Comparison of ENCODE assay signal across 8 mouse cellular contexts in genomic region chr9:20746017-20746660, GRCm38 (mm10). TPM values are rescaled to one million over a fixed set of nuclear protein-coding genes. Genes with fewer than 3 reads are reported as not detected.
A peak's percentile ranks its signal among the peaks of the same experiment; 100 is the strongest.
DNase-seq lines count a peak whose midpoint lies in the region; ATAC-seq and TF ChIP-seq lines count a peak whose summit lies in the region.

Gene Olfm2 (minus strand): TSS chr9:20746349.

- no peak within 1 kb of the TSS for H3K27ac ChIP-seq in heart, embryonic 14.5 days (replicated peaks in 1 of 2; ENCODE audit: control insufficient read depth in 1 of 2, insufficient read depth in 1 of 2, low read depth in 2 of 2, low read length in 2 of 2)
- H3K27ac ChIP-seq in forebrain, embryonic 11.5 days (ENCODE audit: low read depth, low read length) = no peak within 1 kb of the TSS
- H3K27ac ChIP-seq in neural tube, embryonic 12.5 days = no peak within 1 kb of the TSS

- peak within 1 kb of the TSS; percentile 27 to 38; a peak in 3 of 4 replicates for H3K4me3 ChIP-seq in heart, embryonic 14.5 days (ENCODE audit: control insufficient read depth in 1 of 2, insufficient read depth in 1 of 2, low read depth in 1 of 2, low read length in 2 of 2)
- peak within 1 kb of the TSS; percentile 18; the same call in 1 of the 2 replicates for H3K4me3 ChIP-seq in G1E (ENCODE audit: low read depth, low read length)
- peak within 1 kb of the TSS; percentile 44 for H3K4me3 ChIP-seq in forebrain, embryonic 11.5 days (ENCODE audit: low read depth, low read length)
- peak within 1 kb of the TSS; percentile 53 for H3K4me3 ChIP-seq in neural tube, embryonic 12.5 days

- ATAC-seq in heart, embryonic 14.5 days (ENCODE audit: insufficient number of reproducible peaks, insufficient read depth, low FRiP score, low read depth) = 0 out of 2 replicates have a peak, but pooled peaks have one; percentile 26
- no peak for ATAC-seq in G1E (ENCODE audit: extremely low read depth, insufficient number of reproducible peaks, low FRiP score, poor library complexity, severe bottlenecking)
- ATAC-seq in forebrain, embryonic 11.5 days (replicated peaks; ENCODE audit: low FRiP score) = peak; percentile 78
- ATAC-seq in neural tube, embryonic 12.5 days (ENCODE audit: low FRiP score, low read depth) = peak; percentile 72

- peak within 1 kb of the TSS; percentile 71 for H3K4me2 ChIP-seq in heart, embryonic 14.5 days (ENCODE audit: low read length)
- H3K4me2 ChIP-seq in forebrain, embryonic 11.5 days (ENCODE audit: low read depth, low read length, severe bottlenecking) = peak within 1 kb of the TSS; percentile 59
- H3K4me2 ChIP-seq in neural tube, embryonic 12.5 days (replicated peaks) = peak within 1 kb of the TSS; percentile 87

- intact Hi-C loops in left cerebral cortex, postnatal 25 days (cut with DNase I) = loop anchor here (10.0 kb wide), 1 partner anchor 281 kb away; the partner anchor contains the start of gene Zfp26

- 2% methylated on average over 38 of the region's 50 CpGs for WGBS in heart, embryonic 14.5 days
- under 1% methylated on average over 43 of the region's 50 CpGs for WGBS in forebrain, embryonic 11.5 days
- 1% methylated on average over 49 of the region's 50 CpGs for WGBS in neural tube, embryonic 12.5 days

- peaks cover 4% of the 10 kb centered on the region; the same call in 1 of the 2 replicates for H3K9me3 ChIP-seq in heart, embryonic 14.5 days (ENCODE audit: control insufficient read depth, low read length)
- H3K9me3 ChIP-seq in G1E (replicated peaks) = no peaks in the 10 kb centered on the region
- no peaks in the 10 kb centered on the region for H3K9me3 ChIP-seq in forebrain, embryonic 11.5 days (ENCODE audit: control insufficient read depth, low read length)
- no peaks in the 10 kb centered on the region for H3K9me3 ChIP-seq in neural tube, embryonic 12.5 days

- TF ChIP-seq CTCF in G1E (IDR thresholded peaks at IDR 0.05; ENCODE audit: low read depth, low read length) = no peak

- no peak for DNase-seq in heart, postnatal 4 days
- no peak for DNase-seq in G1E (ENCODE audit: low spot score)
- peak; percentile 86 for DNase-seq in forebrain, embryonic 11.5 days (ENCODE audit: low spot score)
- no peak for DNase-seq in left cerebral cortex, postnatal 25 days (ENCODE audit: low spot score in 2 of 2)
- no peak for DNase-seq in cerebellum, adult 9-10 months
- no peak for DNase-seq in cerebellum, adult 8-10 months

- no peaks in the 10 kb centered on the region for H3K36me3 ChIP-seq in heart, embryonic 14.5 days (ENCODE audit: control insufficient read depth, insufficient read depth, low read length)
- no peaks in the 10 kb centered on the region for H3K36me3 ChIP-seq in G1E (replicated peaks)
- H3K36me3 ChIP-seq in forebrain, embryonic 11.5 days (ENCODE audit: control insufficient read depth, insufficient read depth, low read length) = no peaks in the 10 kb centered on the region
- H3K36me3 ChIP-seq in neural tube, embryonic 12.5 days = no peaks in the 10 kb centered on the region

- peak within 1 kb of the TSS; percentile 31; the same call in 1 of the 2 replicates for H3K9ac ChIP-seq in heart, embryonic 14.5 days (ENCODE audit: low read length)
- H3K9ac ChIP-seq in forebrain, embryonic 11.5 days (ENCODE audit: low read length) = peak within 1 kb of the TSS; percentile 46
- peak within 1 kb of the TSS; percentile 65 for H3K9ac ChIP-seq in neural tube, embryonic 12.5 days

- H3K27me3 ChIP-seq in heart, embryonic 14.5 days (ENCODE audit: control insufficient read depth, insufficient read depth, low read length) = peaks cover 70% of the 10 kb centered on the region
- H3K27me3 ChIP-seq in G1E (ENCODE audit: insufficient read depth, low read length) = peaks cover 33% of the 10 kb centered on the region
- H3K27me3 ChIP-seq in forebrain, embryonic 11.5 days (ENCODE audit: control insufficient read depth, insufficient read depth, low read length) = peaks cover 24% of the 10 kb centered on the region
- peaks cover 30% of the 10 kb centered on the region for H3K27me3 ChIP-seq in neural tube, embryonic 12.5 days (replicated peaks)

- peaks cover 0 to 6% of the 10 kb centered on the region in 2 experiments; a peak in 3 of 4 replicates for H3K4me1 ChIP-seq in heart, embryonic 14.5 days (ENCODE audit: control insufficient read depth in 2 of 2, insufficient read depth in 2 of 2, low read length in 2 of 2)
- H3K4me1 ChIP-seq in G1E (ENCODE audit: insufficient read depth, low read depth, low read length) = peaks cover 8% of the 10 kb centered on the region
- peaks cover 17% of the 10 kb centered on the region for H3K4me1 ChIP-seq in forebrain, embryonic 11.5 days (replicated peaks; ENCODE audit: control insufficient read depth, insufficient read depth, low read length)
- H3K4me1 ChIP-seq in neural tube, embryonic 12.5 days = peaks cover 21% of the 10 kb centered on the region

RNA-seq across cellular contexts. Expression of gene Olfm2, which starts in this region (rescaled TPM):
- 0.42 and 1.3 TPM in 2 replicates for polyA plus RNA-seq in heart, embryonic 14.5 days (2014; fragmentation: Nextera tagmentation; extraction: Ambion mirVana)
- total RNA-seq in heart, postnatal 4 days (2021) = under 1 TPM; 0.36 to 0.43 TPM
- not detected in 2 replicates for total RNA-seq in G1E (2014; fragmentation: Nextera tagmentation)
- 0.06 TPM in 1 of 2 replicates, not detected in the other for total RNA-seq in G1E (2017)
- polyA plus RNA-seq in G1E (2012) = not detected in 2 replicates
- 15.4 and 19.8 TPM in 2 replicates for polyA plus RNA-seq in forebrain, embryonic 11.5 days (2014; fragmentation: Nextera tagmentation; extraction: Ambion mirVana)
- 100 to 1,000 TPM; 171 to 195 TPM for total RNA-seq in left cerebral cortex, postnatal 25 days (2021)
- polyA plus RNA-seq in neural tube, embryonic 12.5 days (2016; fragmentation: Nextera tagmentation; extraction: Ambion mirVana) = 89.8 and 93.4 TPM in 2 replicates

Comparison
In these comparisons a context has a peak if more than half of its experiments do, and no peak if none do; other contexts are left out.
1. RNA of gene Olfm2 (total RNA-seq): 171 to 195 TPM in left cerebral cortex, postnatal 25 days; 0.36 to 0.43 TPM in heart, postnatal 4 days and 0.06 TPM in G1E; every median in the first group is over 100 times any median in the second.
2. Peak in every context shown above with its lines, with median percentiles within 50 percentile points of each other: H3K4me2 ChIP-seq, H3K4me3 ChIP-seq and H3K9ac ChIP-seq.